Mouse (Mus musculus) cerebellum, postnatal 25 days (tissue): ENCODE results near the gene Mapkap1.
"Not testable (repeated sequence)": the region's sequence is repeated elsewhere in the genome, so short reads cannot be mapped to it uniquely, and the experiment has no call there.

Experiments
- DNase-seq, 2 experiments: peaks; one replicate each; pipeline ENCODE4 v3.0.0; 2021; ENCODE audit warnings: mixed read lengths in 2 of 2

Mapkap1 gene

DNA sequence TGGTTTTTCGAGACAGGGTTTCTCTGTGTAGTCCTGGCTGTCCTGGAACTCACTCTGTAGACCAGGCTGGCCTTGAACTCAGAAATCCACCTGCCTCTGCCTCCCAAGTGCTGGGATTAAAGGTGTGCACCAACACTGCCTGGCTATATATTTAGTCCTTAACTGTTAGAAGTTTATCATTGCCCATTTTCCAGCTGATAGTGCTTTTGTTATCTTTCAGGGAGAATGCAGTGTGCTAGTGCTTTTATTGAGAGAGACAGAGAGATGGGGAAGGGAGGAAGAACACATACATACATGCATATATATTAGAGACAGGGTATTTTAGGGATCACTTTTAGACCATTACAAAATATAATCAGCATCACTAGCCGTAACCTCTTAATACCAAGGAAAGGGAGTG lies 26.3 kb downstream of the Mapkap1 start:
- not testable (repeated sequence) for DNase-seq

DNA sequence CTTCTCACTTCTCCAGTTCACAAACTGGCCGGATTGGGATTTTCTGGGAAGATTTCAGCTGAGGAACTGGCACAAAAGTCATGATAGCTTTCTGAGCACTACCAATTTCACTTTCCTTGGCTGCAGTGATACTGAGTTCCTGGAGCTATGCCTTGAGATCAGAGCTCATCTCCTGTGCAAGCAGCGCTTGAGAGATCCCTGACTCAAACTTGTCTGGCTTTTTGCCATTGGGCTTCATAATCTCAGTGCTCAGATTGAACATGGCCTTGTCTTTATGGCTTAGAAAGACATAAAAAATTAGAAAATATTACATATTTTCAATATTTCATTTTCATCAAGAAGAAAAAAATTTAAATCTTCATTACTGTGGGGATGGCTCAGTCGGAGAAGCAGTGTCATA lies 29.8 kb downstream of the Mapkap1 start:
- no peak for DNase-seq

DNA sequence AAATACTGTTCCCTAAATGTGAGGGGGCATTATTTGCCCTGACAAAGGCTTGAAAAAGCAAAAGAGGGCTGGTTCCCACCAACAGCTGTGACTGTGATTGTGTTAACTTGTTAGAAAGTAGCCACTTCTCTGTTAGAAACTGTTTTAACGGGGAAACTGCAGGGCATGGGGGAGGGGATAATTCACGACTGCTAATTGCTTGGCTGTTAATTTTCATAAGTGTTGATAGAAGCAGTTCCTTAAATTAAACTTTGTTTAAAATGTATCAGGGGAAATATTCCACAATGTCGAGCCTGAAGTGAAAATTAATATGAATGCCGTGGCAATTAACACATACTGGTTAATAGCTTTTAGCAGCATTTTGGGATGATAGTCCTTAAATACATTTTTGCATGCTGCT lies 42.2 kb downstream of the Mapkap1 start:
- DNase-seq: no peak

DNA sequence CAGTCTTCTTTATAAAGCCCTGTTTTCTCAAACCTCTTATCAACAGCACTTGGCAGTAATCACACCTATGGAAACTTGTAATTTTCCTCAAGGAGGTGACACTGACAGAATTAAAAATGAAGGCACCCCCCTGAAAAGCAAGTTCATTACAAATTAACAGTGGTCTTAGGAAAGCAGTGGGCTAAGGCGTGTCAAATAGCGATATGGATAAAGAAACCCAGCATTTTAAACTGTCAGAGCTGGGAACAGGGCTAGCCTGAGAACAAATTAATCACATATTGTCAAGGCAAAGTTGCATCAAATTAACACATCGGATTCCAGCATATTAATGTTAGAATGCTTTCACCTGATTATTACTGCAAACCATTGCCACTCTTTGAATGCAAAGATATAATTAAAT lies 55.9 kb downstream of the Mapkap1 start:
- DNase-seq: no peak

DNA sequence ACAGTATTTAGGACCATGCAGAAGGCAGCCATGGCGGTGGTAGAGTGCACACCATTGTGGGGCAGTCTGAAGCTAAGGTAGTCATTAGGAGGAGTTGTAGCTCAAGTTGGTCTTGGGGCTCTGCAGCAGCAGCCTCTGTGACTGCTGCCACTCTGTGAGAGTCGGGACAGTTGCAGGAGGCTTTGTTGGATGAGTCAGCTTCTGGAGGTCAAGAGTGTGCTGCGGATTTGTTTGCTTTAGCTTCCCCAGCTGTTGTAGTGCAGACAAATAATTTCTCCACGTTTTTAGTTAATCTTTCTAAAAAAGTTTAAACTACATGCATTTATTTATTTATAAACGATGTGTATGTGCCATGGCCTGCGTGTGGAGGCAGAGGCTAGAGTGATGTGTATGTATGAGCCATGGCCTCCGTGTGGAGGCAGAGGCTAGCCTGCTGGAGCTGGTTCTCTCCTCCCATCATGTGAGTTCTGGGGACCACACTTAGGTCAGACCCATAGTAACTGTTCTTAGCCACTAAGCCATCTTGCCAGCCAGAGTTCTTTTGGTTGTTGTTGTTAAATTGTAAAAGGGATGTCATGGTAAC lies 62.1 kb downstream of the Mapkap1 start:
- no peak for DNase-seq

DNA sequence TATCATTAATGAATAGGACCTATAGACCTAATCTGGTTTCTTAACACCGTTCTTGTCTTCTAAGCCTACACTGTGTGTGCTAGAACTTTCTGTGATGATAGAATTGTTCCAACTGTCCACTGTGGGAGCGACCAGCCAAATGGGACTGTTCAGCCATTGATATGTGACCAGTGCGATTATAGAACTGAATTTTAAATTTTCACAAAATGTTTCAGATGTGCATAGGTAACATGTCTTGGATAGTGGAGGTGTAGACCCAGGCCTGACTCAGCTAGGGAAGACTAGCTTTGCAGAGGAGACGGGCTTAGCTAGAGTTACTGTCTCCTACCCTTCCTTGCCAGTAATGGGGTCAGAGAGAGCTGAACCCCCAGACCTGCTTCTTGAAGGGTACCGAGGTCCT lies 62.8 kb downstream of the Mapkap1 start:
- DNase-seq: no peak

DNA sequence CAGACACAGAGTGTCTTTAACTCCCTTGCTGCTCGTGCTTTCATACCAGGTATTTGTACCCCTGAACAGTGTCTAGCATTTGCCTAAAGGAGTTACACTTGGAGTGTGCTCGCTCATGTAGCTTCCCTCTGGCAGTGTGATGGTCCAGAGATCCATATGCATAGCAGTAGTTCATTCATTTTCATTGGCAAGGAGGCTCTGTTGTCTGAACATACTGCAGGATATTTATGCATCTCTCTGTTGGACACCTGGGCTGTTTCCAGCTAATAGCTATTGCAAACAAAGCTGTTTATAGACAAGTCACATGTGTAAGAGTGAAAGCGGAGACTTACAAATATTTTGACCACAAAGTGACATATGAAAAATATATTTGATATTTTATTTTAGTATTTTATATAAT lies 67.2 kb downstream of the Mapkap1 start:
- DNase-seq: peak; percentile 49 to 77

DNA sequence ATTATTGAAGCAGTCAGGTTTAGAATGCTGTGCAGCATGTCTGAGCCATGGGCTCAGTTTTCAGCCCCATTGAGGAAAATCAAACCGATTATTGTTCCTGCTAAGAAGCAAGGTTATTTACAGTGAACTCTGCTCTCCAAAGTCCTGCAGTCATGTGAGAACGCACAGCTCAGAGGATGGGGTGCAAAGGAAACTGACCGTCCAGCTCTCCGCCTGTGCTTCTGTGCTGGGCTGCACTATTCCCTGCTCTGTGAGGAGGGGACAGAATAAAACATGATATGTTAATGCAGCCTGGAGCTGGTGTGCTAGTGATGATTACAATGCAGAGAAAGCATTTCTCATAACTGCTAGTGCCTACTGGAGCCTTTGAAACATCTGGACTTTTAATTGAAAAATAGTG lies 74.8 kb downstream of the Mapkap1 start:
- DNase-seq: no peak

DNA sequence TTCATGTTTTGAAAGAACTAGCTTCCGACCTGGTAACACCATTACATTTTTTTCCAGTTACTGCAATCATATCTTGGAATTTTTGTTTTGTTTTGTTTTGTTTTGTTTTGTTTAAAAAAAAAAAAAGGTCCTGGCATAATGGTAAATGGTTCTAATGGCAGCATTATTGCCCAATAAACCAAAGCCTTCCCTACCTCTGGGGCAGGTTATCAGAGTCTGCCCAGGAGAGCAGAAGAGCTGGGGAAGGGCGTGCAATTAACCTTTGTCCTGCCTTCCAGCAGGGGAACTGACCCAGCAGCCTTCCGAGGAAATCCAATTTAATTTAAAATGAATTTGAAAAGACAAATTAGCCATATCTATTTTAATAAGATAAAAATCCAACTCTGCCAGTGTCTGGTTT lies 75.5 kb downstream of the Mapkap1 start:
- no peak for DNase-seq

DNA sequence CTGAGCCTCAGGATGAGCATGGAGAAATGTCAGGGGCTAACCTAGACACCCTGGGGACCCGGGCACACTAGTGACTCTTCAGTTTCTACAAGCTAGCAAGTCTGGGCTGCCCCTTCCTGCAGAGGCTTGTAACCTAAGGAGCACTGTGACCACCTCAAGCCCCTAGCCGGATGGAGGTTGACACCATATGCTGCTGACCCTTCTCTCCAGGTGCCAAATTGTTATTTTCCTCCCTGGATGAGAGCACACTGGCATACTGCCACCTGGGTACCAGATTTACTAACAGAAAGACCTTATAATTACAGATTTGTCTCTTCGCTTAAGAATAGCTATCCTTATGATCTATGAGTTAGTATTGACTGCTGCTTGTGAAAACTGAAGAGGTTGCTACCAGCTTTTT lies 76.0 kb downstream of the Mapkap1 start:
- DNase-seq: peak; percentile 50 to 53

DNA sequence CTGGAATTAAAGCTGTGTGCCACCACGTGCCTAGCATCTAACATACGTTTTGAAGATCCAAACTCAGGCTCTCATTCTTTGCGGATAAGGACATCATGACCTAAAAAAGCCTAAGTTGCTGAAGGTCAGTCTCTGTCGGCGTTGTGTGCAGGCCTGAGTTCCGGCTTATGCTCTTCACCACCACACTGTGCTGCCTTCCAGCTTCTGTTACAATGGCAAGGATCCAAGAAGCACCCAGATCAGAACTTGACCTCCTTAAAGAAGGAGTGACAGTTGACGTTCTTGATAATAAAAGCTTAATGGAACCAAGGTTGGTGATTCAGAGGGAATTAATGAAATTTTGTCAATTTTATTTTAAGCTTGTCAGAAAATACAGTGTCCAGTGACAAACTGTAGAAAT lies 80.7 kb downstream of the Mapkap1 start:
- peak; percentile 44 to 48 for DNase-seq

DNA sequence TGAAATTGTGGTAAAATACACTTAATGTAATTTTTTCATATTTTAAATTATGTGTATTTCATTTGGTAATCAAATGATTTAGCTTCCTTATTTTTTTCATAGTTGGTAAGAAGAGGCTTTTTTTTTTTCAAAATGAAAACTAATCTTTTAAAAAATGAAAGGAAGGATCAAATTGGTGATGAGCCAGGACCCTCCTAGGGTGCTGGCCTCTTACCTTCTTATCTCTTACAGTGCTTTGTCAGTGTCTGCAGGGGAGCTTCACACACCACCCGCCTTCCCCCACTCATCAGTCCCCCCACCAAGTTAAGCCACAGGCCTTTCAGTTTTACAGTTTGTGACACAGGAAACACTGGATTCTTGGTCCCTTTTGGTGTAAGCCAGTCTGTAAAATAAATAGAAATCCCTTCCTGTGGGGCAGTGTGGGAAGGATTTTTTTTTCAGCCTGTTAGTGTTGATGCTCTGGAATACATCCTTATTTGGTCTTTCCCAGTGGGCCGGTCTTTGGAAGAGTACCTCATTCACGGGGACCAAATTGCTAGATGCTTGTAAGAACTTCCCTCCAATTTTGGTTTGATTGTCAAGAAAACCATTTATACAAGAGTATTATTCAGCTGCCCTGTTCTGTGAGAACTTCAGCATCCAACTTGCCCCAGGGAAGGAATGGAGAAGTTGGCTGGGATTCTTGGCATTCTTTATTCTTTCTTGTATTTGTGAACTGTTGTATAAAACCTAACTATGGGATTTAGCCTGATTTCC lies 97.6 kb downstream of the Mapkap1 start:
- no peak for DNase-seq

DNA sequence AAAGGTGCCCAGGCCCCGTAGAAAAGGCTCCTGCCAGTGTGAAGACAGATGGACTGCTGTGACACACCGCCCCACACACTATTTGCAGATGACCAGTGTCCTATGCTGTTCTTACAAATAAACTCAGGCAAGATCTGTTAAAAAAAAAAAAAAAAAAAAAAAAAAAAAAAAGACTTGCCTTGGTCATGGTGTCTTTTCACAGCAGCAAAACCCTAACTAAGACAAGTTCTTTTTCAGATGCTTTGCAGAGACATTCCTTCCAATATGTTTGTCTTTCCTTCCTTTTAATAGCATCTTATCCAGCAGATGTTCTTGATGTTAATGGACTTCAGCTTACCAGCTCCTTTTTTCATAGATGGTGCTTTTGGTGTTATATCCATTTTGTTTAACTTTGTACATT lies 99.6 kb downstream of the Mapkap1 start:
- not testable (repeated sequence) for DNase-seq

DNA sequence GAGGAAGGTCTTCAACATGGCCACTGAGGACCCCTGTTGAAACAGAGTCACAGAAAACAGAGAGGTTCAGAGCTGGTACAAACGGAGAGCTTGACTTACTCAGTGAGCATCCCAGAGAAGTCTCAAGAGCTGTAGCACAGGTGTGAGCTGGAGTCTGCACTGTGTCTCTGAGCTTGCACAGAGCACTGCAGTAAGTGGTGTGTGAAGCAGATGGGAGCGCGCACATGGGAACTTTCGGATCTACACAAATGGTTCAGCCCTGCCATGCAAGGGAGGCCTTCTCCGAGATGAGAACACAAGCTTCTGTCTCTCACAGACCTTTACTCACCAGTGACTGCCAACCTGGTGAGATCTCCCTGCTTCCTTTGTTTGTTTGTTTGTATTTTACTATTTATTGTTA lies 103.3 kb downstream of the Mapkap1 start:
- no peak for DNase-seq

DNA sequence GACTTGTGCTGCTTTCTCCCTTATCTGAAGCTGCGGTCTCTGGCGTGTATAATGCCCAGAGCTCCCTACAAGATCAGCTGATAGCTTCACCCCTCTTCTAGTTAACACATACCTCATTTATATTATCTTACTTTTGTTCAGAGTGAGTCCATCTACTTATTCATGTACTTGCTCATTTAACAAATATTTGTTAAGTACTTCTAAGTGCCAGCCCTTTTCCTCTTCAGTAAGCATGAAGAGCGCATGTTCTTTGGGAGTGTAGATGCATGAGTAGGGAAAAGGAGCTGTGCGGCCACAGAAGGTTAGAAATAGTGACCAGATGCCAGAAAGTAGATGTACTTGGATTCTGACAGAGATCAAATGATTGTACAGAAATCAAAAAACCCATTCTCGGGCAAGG lies 108.7 kb downstream of the Mapkap1 start:
- no peak for DNase-seq

DNA sequence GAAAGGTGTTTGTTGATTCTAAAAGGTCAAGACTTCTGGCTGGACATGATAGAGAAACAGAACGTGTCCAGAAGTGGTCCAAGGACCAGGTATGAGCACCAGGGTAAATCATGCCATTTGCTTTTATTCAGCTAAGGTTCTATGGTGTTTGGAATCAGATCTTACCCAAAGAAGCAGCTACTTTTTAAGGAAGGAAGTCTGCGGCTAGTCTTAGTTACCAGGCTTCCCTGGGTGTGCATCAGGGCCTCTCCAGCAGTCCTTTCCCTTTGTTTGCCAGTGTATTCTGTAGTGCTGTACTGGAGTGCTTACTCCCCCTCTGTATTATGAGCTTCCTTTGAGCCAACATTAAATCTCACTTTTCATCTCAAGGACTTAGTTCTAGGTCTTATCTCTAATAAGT lies 111.5 kb downstream of the Mapkap1 start:
- no peak for DNase-seq

DNA sequence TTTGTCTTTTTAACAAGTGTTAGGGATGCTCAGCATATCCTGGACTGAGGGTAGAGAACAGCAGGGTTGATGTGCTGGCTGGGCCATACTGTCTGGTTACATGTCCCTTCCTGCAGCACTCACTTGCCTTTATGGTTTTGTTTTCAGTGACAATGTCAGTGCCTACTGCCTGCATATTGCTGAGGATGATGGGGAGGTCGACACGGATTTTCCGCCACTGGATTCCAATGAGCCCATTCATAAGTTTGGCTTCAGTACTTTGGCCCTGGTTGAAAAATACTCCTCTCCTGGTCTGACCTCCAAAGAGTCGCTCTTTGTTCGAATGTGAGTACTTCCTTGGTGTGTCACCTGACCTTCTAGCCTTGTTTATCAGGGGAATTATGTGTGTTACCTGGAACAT lies 112.0 kb downstream of the Mapkap1 start:
- no peak for DNase-seq

DNA sequence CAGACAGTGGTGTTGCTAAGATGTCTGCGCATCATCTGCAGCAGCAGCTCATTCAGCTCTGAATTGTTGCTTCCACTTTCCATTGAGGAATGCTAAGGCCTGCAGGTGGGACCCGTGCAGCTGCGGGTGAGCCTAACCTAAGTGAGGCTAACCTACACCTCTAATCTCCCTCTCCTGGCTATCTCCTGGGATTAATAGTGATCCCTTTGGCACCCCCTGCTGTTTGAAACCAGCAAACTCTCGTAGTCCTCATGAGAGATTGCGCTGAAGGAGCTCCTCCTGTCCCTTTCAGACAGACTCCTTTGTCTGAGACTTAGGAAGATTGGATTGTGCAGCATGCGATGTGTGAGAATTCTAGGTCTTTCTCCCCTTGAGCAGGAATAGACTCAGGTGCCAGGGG lies 113.0 kb downstream of the Mapkap1 start:
- DNase-seq: peak in 1 of 2 experiments; percentile 50

DNA sequence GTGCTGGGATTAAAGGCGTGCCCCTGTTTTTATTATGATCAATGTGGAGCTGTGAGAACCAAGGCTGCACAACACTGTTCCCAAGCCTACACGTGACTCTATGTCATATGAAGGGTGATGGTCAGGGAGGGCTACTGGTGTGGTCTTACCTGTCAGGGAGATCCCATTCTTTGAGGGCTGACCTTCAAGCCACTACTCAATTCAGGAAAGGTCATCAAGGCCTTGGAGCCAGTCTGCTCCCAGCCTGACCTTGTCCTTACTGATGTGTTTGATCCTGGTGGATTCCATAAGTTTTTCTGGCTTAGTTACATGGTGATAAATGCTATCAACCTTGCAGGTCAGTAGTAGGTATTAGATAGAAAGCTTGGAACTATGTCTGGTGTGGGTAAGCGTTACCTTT lies 114.8 kb downstream of the Mapkap1 start:
- DNase-seq: no peak

DNA sequence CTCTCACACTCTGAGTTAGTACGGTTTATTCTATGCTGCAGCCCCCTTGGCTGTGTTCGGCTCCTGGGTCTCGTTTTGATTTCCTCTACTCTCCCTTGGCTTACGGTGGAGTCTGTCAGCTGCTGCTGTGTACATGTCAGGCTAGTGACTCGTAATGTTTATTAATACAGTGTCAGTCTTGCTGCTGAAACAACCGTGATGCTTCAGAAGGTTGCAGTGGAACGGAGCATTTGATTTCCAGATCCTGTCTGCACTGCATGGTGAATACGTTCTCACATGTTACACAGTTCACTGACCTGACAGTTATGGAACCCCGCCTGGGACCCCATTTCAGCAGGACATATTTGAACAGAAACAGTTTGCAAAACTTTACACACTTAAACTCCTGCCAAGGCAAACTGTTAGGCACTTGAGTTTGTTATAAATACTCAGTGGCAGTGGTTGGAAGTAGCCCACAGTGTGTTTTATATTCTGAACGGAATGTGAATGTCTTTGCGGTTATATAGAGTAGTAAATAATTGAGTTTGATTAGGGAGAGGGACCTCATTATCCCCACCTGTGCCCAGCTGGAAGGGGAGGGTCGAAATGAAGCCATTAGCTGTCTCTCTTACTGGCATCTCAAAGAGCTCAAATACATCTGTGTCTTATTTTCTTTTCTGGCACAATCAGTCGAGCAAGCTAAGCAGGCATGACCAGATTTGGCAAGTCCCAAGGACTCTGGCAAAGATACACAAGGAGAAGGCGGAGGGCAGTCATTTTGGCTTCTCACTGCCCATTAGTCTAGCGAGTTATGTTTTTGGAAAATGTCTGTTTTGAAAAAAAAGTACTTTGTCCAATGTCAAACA lies 120.2 kb downstream of the Mapkap1 start:
- peak in 1 of 2 experiments; percentile 50 for DNase-seq

DNA sequence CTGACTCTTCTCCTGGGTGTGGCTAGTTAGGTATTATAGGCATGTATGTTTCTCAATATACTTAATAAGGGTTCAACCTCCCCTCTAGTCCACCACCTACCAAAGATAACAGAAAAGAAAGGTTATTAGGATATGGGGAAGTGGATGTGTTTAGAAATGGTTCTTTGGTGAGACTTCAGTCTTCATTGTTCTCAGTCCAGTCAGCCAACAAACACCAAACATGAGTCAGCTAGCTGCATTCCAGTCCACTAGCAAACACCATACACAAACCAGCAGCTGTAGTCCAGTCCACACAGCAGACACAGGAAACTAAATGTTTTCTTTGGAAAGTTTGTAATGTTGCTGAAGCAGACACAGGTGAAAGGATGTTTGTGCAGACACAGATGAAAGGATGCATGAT lies 121.9 kb downstream of the Mapkap1 start:
- no peak for DNase-seq

DNA sequence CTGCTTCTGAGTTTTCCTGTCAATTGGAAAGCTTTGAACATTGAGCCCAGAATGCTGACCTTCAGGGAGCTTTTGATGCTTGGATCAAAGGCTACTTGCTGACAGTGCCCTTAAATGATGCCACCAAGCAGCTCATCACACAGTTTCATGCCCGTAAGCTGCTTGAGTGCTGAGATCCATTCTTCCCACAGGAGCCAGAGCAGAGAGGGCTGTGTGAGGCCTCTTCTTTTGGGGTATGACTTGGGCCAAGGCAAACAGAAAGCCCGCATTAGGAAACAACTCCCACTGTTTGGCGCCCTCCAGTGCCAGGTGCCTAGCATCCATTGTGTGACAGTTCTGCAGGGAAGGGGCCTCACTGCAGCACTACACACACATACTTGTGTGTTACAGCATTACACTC lies 123.5 kb downstream of the Mapkap1 start:
- DNase-seq: peak; percentile 37 to 65

DNA sequence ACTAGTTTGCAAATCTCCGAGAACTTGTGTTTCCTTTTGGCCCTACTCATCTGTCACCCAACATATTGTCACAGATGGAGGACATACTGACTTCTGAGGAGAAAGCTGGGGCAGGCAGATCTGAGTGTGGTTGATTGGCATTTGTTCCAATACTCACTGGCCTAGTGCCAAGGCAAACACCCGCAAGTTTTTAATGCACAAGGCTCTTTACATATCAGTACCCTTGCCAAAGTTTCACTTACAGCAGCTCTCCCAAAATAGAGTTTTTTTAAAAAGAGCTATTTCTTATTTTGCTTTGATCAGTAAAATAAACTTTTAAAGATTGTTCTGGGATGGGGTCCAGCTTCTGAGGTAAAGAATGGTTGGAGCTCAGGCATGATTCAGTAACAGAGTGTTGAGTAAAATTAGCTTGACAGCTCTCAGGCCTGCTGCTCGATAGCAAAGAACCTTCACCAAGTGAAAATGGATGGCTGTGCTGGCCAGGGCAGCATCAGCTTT lies 125.3 kb downstream of the Mapkap1 start:
- peak in 1 of 2 experiments; percentile 28 for DNase-seq

DNA sequence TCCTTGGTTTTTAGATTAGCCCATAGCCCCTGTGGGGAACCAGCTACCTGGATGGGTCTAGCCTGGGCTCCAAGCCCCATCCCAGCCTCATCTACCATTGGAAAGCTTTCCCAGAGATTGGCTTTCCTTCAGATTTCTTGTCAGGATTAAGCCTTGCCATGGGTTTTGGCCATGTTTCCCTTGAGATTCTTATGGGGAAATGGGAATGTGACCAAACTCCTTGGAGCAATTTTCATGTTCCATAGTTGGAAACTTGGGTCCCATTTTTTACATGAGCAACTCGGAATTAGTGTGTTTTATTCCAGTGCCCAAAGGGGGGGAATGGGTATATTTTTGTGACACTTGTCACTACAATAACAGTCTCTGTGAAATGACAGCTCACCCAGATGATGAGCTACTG lies 125.8 kb downstream of the Mapkap1 start:
- no peak for DNase-seq
